Mouse (Mus musculus) intestine, postnatal 0 days (tissue): Measurements from ENCODE around the gene Cxcl17. TPM values are rescaled to one million over a fixed set of nuclear protein-coding genes. Genes with fewer than 3 reads are reported as not detected.
A peak's percentile ranks its signal among the peaks of the same experiment; 100 is the strongest.
"Not testable (repeated sequence)": the region's sequence is repeated elsewhere in the genome, so short reads cannot be mapped to it uniquely, and the experiment has no call there.

Experiments used
- ATAC-seq: fragments of 200-750 bp; cut with Nextera tagmentation; 2 replicates; pipeline ENCODE4 v1.8.0; 2017; ENCODE audit warnings: mild to moderate bottlenecking, moderate TSS enrichment, moderate library complexity
- H3K27ac ChIP-seq: fragments of 300-500 bp; sonication (generic); 2 replicates; pipeline ENCODE4 v1.5.1; 2014; ENCODE audit warnings: mild to moderate bottlenecking, low read depth, low read length, moderate library complexity
- H3K27me3 ChIP-seq: fragments of 300-500 bp; sonication (generic); replicated peaks from 2 replicates; pipeline ENCODE4 v1.6.1; 2014; ENCODE audit warnings: low read length, mixed read lengths; ENCODE audit not compliant: control insufficient read depth, insufficient read depth
- H3K36me3 ChIP-seq: fragments of 300-500 bp; sonication (generic); 2 replicates; pipeline ENCODE4 v1.6.1; 2014; ENCODE audit warnings: mild to moderate bottlenecking, moderate library complexity; ENCODE audit not compliant: control insufficient read depth, insufficient read depth
- H3K4me1 ChIP-seq: fragments of 300-500 bp; sonication (generic); replicated peaks from 2 replicates; pipeline ENCODE4 v1.6.1; 2014; ENCODE audit warnings: antibody characterized with exemption, low read length, mixed read lengths; ENCODE audit not compliant: control insufficient read depth, insufficient read depth
- H3K4me2 ChIP-seq: fragments of 300-500 bp; sonication (generic); replicated peaks from 2 replicates; pipeline ENCODE4 v1.6.1; 2014; ENCODE audit warnings: low read depth, mild to moderate bottlenecking, moderate library complexity
- H3K4me3 ChIP-seq: fragments of 300-500 bp; sonication (generic); 2 replicates; pipeline ENCODE4 v1.5.1; 2014; ENCODE audit warnings: low read depth, low read length
- H3K9ac ChIP-seq: fragments of 300-500 bp; sonication (generic); 2 replicates; pipeline ENCODE4 v1.6.1; 2014; ENCODE audit warnings: mild to moderate bottlenecking, low read depth, low read length
- H3K9me3 ChIP-seq: fragments of 300-500 bp; sonication (generic); 2 replicates; pipeline ENCODE4 v1.6.1; 2016; ENCODE audit warnings: mixed run types; ENCODE audit not compliant: control insufficient read depth
- CTCF ChIP-seq: sonication (generic); IDR thresholded peaks from 2 replicates; pipeline ENCODE4 v1.5.1; 2016; ENCODE audit warnings: low read depth, mild to moderate bottlenecking, control low read depth, antibody characterized with exemption, moderate library complexity
- WGBS: fragments of 180-500 bp; shearing (Covaris S2); extraction: QIAGEN DNeasy Blood & Tissue Kit; methylation state at CpG from one replicate; pipeline ENCODE4 v1.1.7; 2014; 5-methylcytosine and 5-hydroxymethylcytosine counted together
- polyA plus RNA-seq: library from polyadenylated mRNA; unstranded; fragments of >200 nt; fragmentation: Nextera tagmentation; extraction: Ambion mirVana; gene quantifications from 2 replicates; pipeline ENCODE4 v1.2.1, GENCODE M21; 2015

Gene Cxcl17
- polyA plus RNA-seq, 1 experiment from 2014 or later = 0.16 TPM

DNA sequence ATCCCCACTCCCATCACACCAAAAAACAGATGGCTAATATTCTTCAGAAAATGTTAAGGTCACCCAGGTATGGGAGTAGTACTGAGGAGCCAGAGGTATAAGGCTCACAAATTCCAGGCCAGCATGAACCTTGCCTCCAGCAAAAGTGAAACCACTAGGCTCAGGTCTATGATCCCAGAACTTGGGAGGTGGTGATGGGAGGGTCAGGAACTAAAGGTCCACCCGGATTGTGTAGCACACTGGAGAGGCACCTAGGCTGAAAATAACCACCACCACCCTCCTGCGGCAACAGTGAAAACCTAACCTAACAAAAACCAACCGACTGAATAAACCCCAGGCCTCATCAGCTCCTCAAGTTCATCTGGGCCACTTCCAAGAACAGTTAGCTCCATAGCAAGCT, 15.6 kb upstream of the Cxcl17 start:
- H3K27ac ChIP-seq = no peak overlapping the region
- 0 out of 2 replicates have a peak, but pooled peaks cover 6% of the 10 kb centered on the region for H3K4me1 ChIP-seq
- ATAC-seq = no peak
- no peak overlapping the region for H3K9ac ChIP-seq
- no peak overlapping the region for H3K4me2 ChIP-seq
- TF ChIP-seq CTCF = no peak
- no peaks in the 10 kb centered on the region for H3K36me3 ChIP-seq
- WGBS = 70% methylated on average over 3 of the region's 3 CpGs
- no peaks in the 10 kb centered on the region for H3K9me3 ChIP-seq
- H3K4me3 ChIP-seq = no peak overlapping the region
- H3K27me3 ChIP-seq = no peaks in the 10 kb centered on the region

DNA sequence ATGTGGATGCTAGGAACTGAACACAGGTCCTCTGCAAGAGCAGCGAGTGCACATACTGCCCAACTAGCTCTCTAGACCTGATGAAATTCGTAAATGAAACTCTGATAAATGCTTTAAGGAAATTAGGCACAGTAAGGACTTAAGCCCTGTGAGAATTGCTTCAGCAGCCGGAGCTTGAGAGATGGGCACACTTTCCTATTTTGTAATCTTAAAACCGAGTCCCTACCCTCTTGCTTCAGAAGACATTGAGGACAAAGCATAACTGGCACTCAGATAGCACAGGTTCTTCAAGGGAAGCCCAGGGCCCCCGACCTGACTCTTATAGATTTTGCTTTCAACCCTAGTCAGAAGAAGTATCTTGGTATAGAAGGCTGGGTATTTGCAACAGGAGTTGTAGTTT, 14.5 kb upstream of the Cxcl17 start:
- H3K4me1 ChIP-seq = 0 out of 2 replicates have a peak, but pooled peaks cover 6% of the 10 kb centered on the region
- no peak for ATAC-seq
- H3K27me3 ChIP-seq = no peaks in the 10 kb centered on the region
- H3K27ac ChIP-seq = no peak overlapping the region
- H3K9me3 ChIP-seq = no peaks in the 10 kb centered on the region
- no peak overlapping the region for H3K9ac ChIP-seq
- H3K4me3 ChIP-seq = no peak overlapping the region
- H3K4me2 ChIP-seq = no peak overlapping the region
- H3K36me3 ChIP-seq = no peaks in the 10 kb centered on the region
- TF ChIP-seq CTCF = no peak
- WGBS = 87% methylated on average over 5 of the region's 5 CpGs

DNA sequence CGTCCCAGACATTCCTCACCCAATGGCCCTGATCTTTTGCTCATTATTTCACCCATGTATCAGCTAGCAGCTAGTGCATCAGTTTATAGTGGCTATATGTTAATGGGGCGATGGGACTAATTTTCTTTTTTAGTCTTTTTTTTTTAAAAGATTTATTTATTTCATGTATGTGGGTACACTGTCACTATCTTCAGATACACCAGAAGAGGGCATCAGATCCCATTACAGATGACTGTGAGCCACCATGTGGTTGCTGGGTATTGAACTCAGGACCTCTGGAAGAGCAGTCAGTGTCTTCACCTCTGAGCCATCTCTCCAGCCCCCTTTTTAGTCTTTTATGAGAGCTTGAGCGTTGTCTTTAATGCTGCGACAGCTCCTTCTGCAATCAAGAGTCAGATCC, 13.7 kb upstream of the Cxcl17 start:
- H3K27me3 ChIP-seq, H3K9ac ChIP-seq, H3K9me3 ChIP-seq, H3K4me2 ChIP-seq, H3K4me3 ChIP-seq, H3K36me3 ChIP-seq, H3K4me1 ChIP-seq, ATAC-seq, H3K27ac ChIP-seq: not testable (repeated sequence)
- 95% methylated on average over 4 of the region's 4 CpGs for WGBS
- TF ChIP-seq CTCF = peak; percentile 45

DNA sequence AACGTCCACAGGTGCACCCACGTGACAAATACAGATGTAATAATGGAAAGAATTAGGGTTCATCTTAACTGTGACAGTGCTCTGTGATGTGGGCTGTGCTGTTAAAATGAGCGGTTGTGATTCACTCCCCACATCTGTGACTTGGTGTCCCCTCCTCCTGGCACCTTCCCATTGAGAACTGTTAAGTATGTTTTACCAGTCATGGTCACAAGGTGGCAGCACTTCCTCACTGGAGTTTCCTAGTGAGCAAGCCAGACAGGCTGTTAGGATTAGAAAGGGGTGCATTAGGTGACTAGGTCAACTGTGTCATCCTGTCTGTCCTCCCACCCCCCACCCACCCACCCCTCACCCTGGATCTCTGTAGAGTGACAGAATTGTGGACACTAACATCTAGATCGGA, 11.7 kb upstream of the Cxcl17 start:
- ATAC-seq = peak; percentile 29; the same call in 1 of the 2 replicates
- H3K4me3 ChIP-seq = no peak overlapping the region
- no peaks in the 10 kb centered on the region for H3K27me3 ChIP-seq
- no peaks in the 10 kb centered on the region for H3K9me3 ChIP-seq
- no peaks in the 10 kb centered on the region for H3K4me1 ChIP-seq
- no peak overlapping the region for H3K4me2 ChIP-seq
- WGBS = 30% methylated on average over 4 of the region's 4 CpGs
- peak; percentile 91 for TF ChIP-seq CTCF
- H3K36me3 ChIP-seq = no peaks in the 10 kb centered on the region
- H3K27ac ChIP-seq = no peak overlapping the region
- no peak overlapping the region for H3K9ac ChIP-seq

DNA sequence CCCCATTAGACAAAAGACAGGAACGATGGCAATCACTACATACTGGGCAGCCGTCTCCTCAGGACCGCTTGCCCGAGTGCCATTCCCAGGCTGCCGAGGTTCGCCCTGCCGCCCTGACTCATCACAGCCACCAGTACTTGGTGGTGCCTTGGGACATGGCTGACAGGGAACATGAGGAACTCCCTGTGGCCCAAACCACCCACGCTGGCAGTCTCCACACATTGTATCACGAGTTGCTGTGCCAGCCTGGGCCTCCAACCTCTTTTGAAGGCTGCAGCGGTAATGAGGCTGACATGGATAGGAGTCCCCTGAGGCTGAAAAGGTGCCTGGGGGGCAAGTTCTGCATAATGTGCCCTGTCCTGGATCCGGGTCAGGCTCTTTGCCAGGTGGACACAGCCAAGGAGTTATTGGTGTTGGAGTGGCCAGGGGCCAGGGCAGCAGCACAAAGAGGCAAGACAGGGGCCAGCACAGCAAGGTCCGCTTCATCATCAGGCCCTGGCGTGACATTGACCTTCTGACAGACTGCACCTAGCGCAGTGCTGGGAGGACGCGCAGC, 9.7 kb upstream of the Cxcl17 start:
- 86% methylated on average over 16 of the region's 16 CpGs for WGBS
- Histone ChIP-seq H3K4me1 (no peaks in the 10 kb centered on the region), H3K4me2 (no peak overlapping the region), H3K4me3 (no peak overlapping the region), H3K36me3 (no peaks in the 10 kb centered on the region), H3K27ac (no peak overlapping the region), H3K9ac (no peak overlapping the region), H3K27me3 (no peaks in the 10 kb centered on the region), H3K9me3 (no peaks in the 10 kb centered on the region)
- ATAC-seq = no peak
- no peak for TF ChIP-seq CTCF

DNA sequence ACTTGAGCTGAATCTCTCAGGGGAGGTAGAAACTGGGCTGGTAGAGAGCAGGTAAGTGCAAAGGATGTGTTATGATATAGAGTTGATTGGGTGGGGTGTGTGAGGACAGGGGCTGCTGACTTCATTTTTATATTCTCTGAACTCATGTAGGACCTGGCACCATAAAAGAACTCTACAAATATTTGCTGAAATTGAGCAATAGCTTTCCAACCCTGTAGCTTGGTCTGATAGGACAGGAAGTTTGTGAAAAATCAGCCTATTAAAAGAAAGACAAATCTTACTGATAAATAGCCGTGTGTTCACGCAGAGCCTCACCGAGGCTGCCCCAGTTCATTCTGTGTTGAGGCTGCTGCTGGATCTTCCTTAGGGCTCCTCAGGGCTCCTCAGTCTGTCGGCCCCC, 7.3 kb upstream of the Cxcl17 start:
- 52% methylated on average over 4 of the region's 4 CpGs for WGBS
- Histone ChIP-seq H3K36me3 (no peaks in the 10 kb centered on the region), H3K4me3 (no peak overlapping the region), H3K4me1 (no peaks in the 10 kb centered on the region), H3K27me3 (no peaks in the 10 kb centered on the region), H3K9ac (no peak overlapping the region), H3K27ac (no peak overlapping the region), H3K4me2 (no peak overlapping the region), H3K9me3 (no peaks in the 10 kb centered on the region)
- TF ChIP-seq CTCF = no peak
- no peak for ATAC-seq

DNA sequence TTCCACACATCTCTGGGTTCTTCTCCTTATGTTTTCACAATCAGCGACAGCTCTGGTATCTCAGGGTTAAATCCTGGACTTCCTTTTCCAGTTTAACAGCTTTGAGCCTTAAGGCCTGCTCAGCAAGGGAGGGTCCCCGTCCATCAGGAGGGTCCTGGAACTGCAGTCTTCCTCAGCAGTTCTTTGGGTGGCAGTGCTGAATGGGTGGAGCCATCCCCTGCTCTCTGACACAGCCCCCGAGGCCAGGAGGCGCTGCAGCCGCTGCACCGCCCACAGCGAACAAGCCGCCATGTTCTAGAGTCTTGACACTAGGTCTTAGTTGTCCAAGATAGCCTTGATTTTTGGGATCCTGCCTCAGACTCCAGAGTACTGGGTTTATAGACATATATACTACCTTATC, 6.8 kb upstream of the Cxcl17 start:
- Histone ChIP-seq H3K4me1 (no peaks in the 10 kb centered on the region), H3K27me3 (no peaks in the 10 kb centered on the region), H3K36me3 (no peaks in the 10 kb centered on the region), H3K9me3 (no peaks in the 10 kb centered on the region), H3K27ac (no peak overlapping the region), H3K4me2 (no peak overlapping the region), H3K9ac (no peak overlapping the region), H3K4me3 (no peak overlapping the region)
- ATAC-seq = no peak
- WGBS = 81% methylated on average over 8 of the region's 8 CpGs
- TF ChIP-seq CTCF = no peak
